Mouse (Mus musculus) heart, postnatal 0 days (tissue): Measurements from ENCODE around the gene Sos2.

Source experiments
- CTCF ChIP-seq: IDR thresholded peaks from 2 replicates; pipeline ENCODE4 v1.5.1; 2016; ENCODE audit warnings: antibody characterized with exemption, control low read depth, low read depth
- EP300 ChIP-seq: IDR thresholded peaks from 2 replicates; pipeline ENCODE4 v1.6.1; 2016; ENCODE audit warnings: antibody characterized with exemption, low read depth

GRCm38 (mm10) chr12:69545456-69546178 is 136.0 kb downstream of the Sos2 start:
- TF ChIP-seq CTCF (no peak), EP300 (no peak)
